Mouse (Mus musculus): ENCODE measurements around the gene Duox2. TPM values are rescaled to one million over a fixed set of nuclear protein-coding genes. Genes with fewer than 3 reads are reported as not detected.

The Duox2 gene
- polyA plus RNA-seq, 1 experiment from 2014 or later: 0.03 TPM

DNA sequence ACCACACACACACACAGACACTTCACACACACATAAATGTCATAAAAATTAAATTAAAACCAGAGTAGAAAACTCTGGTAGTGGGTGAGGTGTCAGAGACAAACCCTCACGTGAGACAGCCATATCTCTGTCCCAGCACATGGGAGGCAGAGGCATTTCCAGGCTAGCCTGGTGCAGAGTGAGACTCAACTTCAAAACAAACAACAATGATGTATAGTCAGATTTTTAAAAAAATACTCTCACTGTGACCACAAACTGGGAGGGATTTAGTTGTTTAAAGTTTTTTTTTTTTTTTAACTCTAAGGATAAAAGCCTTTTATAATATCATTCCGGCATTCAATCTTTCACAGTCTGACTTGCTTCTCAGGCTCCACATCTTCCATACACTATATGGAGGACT is 27.1 kb upstream of the Duox2 start:
- 77% methylated on average over 2 of the region's 2 CpGs for WGBS
- Histone ChIP-seq H3K27me3 (ENCODE audit: control insufficient read depth, insufficient read depth, low read depth, low read length) (no peaks in the 10 kb centered on the region), H3K36me3 (ENCODE audit: control insufficient read depth, insufficient read depth, low read length) (no peaks in the 10 kb centered on the region), H3K4me1 (ENCODE audit: control insufficient read depth, insufficient read depth, low read length) (no peaks in the 10 kb centered on the region), H3K4me2 (ENCODE audit: low read length) (no peak overlapping the region), H3K4me3 (ENCODE audit: low read depth, low read length) (no peak overlapping the region), H3K27ac (ENCODE audit: low read length) (no peak overlapping the region), H3K9ac (ENCODE audit: low read depth, low read length) (no peak overlapping the region), H3K9me3 (replicated peaks; ENCODE audit: control insufficient read depth, low read length, poor library complexity, severe bottlenecking) (no peaks in the 10 kb centered on the region)
- ATAC-seq: no peak

DNA sequence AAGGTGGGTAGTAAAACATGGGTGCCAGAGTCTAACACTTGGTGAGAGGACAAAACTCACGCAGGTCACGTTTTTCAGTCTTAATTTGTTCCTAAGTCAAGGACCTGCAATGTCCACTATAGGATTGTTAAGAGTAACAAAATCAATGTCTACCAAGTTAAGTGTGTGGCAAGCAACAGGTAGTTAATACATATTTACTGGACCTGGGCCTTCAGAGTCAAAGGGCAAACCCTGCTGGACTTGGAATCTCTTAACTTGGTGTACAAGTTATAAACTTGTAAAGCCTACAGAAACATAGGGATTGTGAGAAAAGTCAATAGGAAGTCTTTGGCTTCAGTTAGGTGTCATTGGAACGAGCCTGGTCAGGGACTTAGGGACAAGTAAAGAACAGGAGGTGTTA is 26.3 kb upstream of the Duox2 start:
- no peak overlapping the region for H3K27ac ChIP-seq (ENCODE audit: low read length)
- H3K4me2 ChIP-seq (ENCODE audit: low read length): no peak overlapping the region
- no peaks in the 10 kb centered on the region for H3K36me3 ChIP-seq (ENCODE audit: control insufficient read depth, insufficient read depth, low read length)
- H3K4me1 ChIP-seq (ENCODE audit: control insufficient read depth, insufficient read depth, low read length): no peaks in the 10 kb centered on the region
- WGBS: 80% methylated on average over 3 of the region's 3 CpGs
- H3K9me3 ChIP-seq (replicated peaks; ENCODE audit: control insufficient read depth, low read length, poor library complexity, severe bottlenecking): no peaks in the 10 kb centered on the region
- H3K27me3 ChIP-seq (ENCODE audit: control insufficient read depth, insufficient read depth, low read depth, low read length): no peaks in the 10 kb centered on the region
- no peak overlapping the region for H3K9ac ChIP-seq (ENCODE audit: low read depth, low read length)
- no peak for ATAC-seq
- H3K4me3 ChIP-seq (ENCODE audit: low read depth, low read length): no peak overlapping the region

GRCm38 (mm10) chr2:122323960-122324359 is 25.7 kb upstream of the Duox2 start:
- 59% methylated on average over 3 of the region's 3 CpGs for WGBS
- Histone ChIP-seq H3K4me3 (ENCODE audit: low read depth, low read length) (no peak overlapping the region), H3K27ac (ENCODE audit: low read length) (no peak overlapping the region), H3K4me2 (ENCODE audit: low read length) (no peak overlapping the region), H3K9me3 (replicated peaks; ENCODE audit: control insufficient read depth, low read length, poor library complexity, severe bottlenecking) (no peaks in the 10 kb centered on the region), H3K27me3 (ENCODE audit: control insufficient read depth, insufficient read depth, low read depth, low read length) (no peaks in the 10 kb centered on the region), H3K4me1 (ENCODE audit: control insufficient read depth, insufficient read depth, low read length) (no peaks in the 10 kb centered on the region), H3K9ac (ENCODE audit: low read depth, low read length) (no peak overlapping the region), H3K36me3 (ENCODE audit: control insufficient read depth, insufficient read depth, low read length) (no peaks in the 10 kb centered on the region)
- ATAC-seq: no peak

DNA sequence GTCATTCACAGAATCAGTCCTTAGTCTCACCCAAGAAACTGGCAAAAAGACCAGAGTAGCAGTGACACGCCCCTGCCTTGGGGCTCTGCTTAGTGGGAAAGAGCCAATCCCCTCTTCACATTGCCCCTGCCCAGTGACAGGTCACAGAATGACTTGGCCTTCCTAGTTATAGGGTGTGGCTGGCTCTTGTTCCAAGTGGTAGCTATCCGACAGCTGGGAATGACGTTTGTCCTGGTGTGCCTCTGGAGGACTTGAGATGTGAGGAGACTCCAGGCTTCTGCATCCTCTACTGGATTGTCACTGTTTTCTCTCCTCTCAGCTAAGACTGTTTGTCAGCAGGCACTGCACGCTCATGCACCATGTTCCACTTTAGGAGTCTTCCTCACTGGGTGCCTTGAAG is 19.1 kb upstream of the Duox2 start:
- Histone ChIP-seq H3K4me2 (ENCODE audit: low read length) (no peak overlapping the region), H3K36me3 (ENCODE audit: control insufficient read depth, insufficient read depth, low read length) (no peaks in the 10 kb centered on the region), H3K27ac (ENCODE audit: low read length) (no peak overlapping the region), H3K4me3 (ENCODE audit: low read depth, low read length) (no peak overlapping the region), H3K9me3 (replicated peaks; ENCODE audit: control insufficient read depth, low read length, poor library complexity, severe bottlenecking) (no peaks in the 10 kb centered on the region), H3K9ac (ENCODE audit: low read depth, low read length) (no peak overlapping the region), H3K4me1 (ENCODE audit: control insufficient read depth, insufficient read depth, low read length) (no peaks in the 10 kb centered on the region), H3K27me3 (ENCODE audit: control insufficient read depth, insufficient read depth, low read depth, low read length) (peaks cover 6% of the 10 kb centered on the region)
- WGBS: 68% methylated on average over 4 of the region's 4 CpGs
- no peak for ATAC-seq

GRCm38 (mm10) chr2:122315372-122315771 is 17.1 kb upstream of the Duox2 start, which contains the start of gene Duox1:
Gene Duox1 (plus strand): TSS chr2:122315672.
- WGBS: 92% methylated on average over 7 of the region's 7 CpGs

DNA sequence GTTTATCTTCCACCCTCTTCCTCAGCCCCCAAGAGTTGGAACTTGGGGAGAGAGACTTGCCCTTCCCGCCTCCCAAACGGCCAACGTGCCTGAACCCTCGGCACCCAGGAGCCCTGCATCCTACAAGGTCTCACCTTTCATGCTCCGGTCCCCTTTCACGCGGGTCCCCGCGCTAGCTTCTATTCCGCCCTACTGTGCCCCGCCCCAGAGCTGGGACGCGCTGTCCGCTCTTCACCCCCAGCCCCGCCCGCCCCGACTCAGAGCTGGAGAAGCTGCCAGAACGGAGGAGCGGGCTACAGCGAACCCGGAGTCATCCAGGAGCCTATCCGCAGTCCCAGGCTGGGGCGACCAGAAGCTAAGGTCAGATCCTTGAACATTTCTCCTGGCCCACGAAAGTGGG is 15.3 kb upstream of the Duox2 start, which contains the start of gene Duoxa1:
TSS of gene Duoxa1 (minus strand) at position 195 of the 400 bp plus-strand sequence.
- H3K27me3 ChIP-seq (ENCODE audit: control insufficient read depth, insufficient read depth, low read depth, low read length): peaks cover 11% of the 10 kb centered on the region
- H3K4me2 ChIP-seq (ENCODE audit: low read length): peak within 1 kb of the TSS; percentile 34
- no peak within 1 kb of the TSS for H3K9ac ChIP-seq (ENCODE audit: low read depth, low read length)
- H3K4me1 ChIP-seq (ENCODE audit: control insufficient read depth, insufficient read depth, low read length): 0 out of 2 replicates have a peak, but pooled peaks cover 2% of the 10 kb centered on the region
- WGBS: 3% methylated on average over 24 of the region's 24 CpGs
- H3K27ac ChIP-seq (ENCODE audit: low read length): no peak within 1 kb of the TSS
- peak within 1 kb of the TSS; percentile 18 for H3K4me3 ChIP-seq (ENCODE audit: low read depth, low read length)
- no peak for ATAC-seq
- H3K9me3 ChIP-seq (replicated peaks; ENCODE audit: control insufficient read depth, low read length, poor library complexity, severe bottlenecking): no peaks in the 10 kb centered on the region
- no peaks in the 10 kb centered on the region for H3K36me3 ChIP-seq (ENCODE audit: control insufficient read depth, insufficient read depth, low read length)

More at GRCm38 (mm10) chr2:122315372-122315771, 17.1 kb upstream of the Duox2 start, which contains the start of gene Duox1:
- Histone ChIP-seq H3K4me2 (ENCODE audit: low read length) (no peak within 1 kb of the TSS), H3K27me3 (ENCODE audit: control insufficient read depth, insufficient read depth, low read depth, low read length) (peaks cover 11% of the 10 kb centered on the region), H3K4me3 (ENCODE audit: low read depth, low read length) (no peak within 1 kb of the TSS), H3K4me1 (ENCODE audit: control insufficient read depth, insufficient read depth, low read length) (0 out of 2 replicates have a peak, but pooled peaks cover 2% of the 10 kb centered on the region), H3K9me3 (replicated peaks; ENCODE audit: control insufficient read depth, low read length, poor library complexity, severe bottlenecking) (no peaks in the 10 kb centered on the region), H3K36me3 (ENCODE audit: control insufficient read depth, insufficient read depth, low read length) (no peaks in the 10 kb centered on the region), H3K9ac (ENCODE audit: low read depth, low read length) (no peak within 1 kb of the TSS), H3K27ac (ENCODE audit: low read length) (no peak within 1 kb of the TSS)
- ATAC-seq: no peak

DNA sequence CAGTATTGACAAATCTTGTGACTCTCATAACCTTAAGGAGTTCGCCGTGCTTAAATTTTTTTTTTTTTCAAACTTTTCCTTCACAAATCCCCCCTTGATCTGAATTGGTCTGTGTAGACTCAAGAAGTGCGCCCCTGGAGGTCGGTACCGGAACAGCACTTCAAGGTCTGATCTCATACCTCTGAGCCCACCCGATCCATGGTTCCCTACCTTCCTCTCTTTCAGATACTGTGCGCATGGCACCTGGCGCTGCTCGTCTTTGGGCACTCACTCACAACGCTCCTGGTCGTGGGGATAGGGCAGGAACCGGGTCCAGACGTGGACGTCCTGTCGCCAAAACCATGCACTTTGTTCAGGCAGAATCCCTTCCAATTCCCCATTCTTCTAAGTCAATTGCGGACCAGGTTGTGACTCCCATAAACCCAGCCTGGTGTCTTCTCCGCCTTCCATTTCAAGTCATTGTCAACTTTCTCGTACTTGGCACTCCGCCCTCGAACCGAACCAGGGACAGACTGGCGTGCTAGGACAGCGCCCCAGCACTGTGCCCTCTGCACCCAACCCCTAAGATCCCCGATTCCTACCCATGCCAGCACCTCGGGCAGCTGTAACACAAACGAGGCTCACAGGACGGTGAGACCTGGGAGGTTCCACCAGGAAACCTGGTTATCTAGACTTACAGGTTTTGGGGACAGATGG is 14.6 kb upstream of the Duox2 start:
- Histone ChIP-seq H3K9me3 (replicated peaks; ENCODE audit: control insufficient read depth, low read length, poor library complexity, severe bottlenecking) (no peaks in the 10 kb centered on the region), H3K4me1 (ENCODE audit: control insufficient read depth, insufficient read depth, low read length) (0 out of 2 replicates have a peak, but pooled peaks cover 2% of the 10 kb centered on the region), H3K27ac (ENCODE audit: low read length) (no peak overlapping the region), H3K36me3 (ENCODE audit: control insufficient read depth, insufficient read depth, low read length) (no peaks in the 10 kb centered on the region), H3K9ac (ENCODE audit: low read depth, low read length) (no peak overlapping the region), H3K4me2 (ENCODE audit: low read length) (peak overlapping the region; percentile 34), H3K4me3 (ENCODE audit: low read depth, low read length) (peak overlapping the region; percentile 18), H3K27me3 (ENCODE audit: control insufficient read depth, insufficient read depth, low read depth, low read length) (peaks cover 11% of the 10 kb centered on the region)
- WGBS: 5% methylated on average over 27 of the region's 27 CpGs
- peak; percentile 50; the same call in 1 of the 2 replicates for ATAC-seq

DNA sequence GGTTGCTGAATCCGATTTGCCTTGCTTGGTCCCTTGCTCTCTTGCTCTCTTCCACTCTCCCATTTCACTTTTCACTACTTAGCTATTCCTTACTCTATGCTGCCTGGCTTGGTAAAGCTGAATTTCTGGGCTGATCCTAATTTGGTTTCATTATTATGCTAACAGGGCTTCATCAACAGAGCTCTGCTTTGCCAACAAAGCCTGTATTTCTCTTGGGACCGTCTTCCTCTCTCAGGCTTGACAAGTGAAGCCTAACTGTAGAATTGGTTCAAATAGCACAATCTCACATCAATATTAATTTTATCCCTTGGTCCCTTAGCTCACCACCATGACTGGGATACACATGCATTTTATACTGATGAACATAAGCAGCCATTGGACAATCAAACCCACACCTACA is 13.3 kb upstream of the Duox2 start:
- Histone ChIP-seq H3K27me3 (ENCODE audit: control insufficient read depth, insufficient read depth, low read depth, low read length) (peaks cover 11% of the 10 kb centered on the region), H3K4me3 (ENCODE audit: low read depth, low read length) (no peak overlapping the region), H3K4me1 (ENCODE audit: control insufficient read depth, insufficient read depth, low read length) (0 out of 2 replicates have a peak, but pooled peaks cover 2% of the 10 kb centered on the region), H3K4me2 (ENCODE audit: low read length) (no peak overlapping the region), H3K27ac (ENCODE audit: low read length) (no peak overlapping the region), H3K9ac (ENCODE audit: low read depth, low read length) (no peak overlapping the region), H3K36me3 (ENCODE audit: control insufficient read depth, insufficient read depth, low read length) (no peaks in the 10 kb centered on the region), H3K9me3 (replicated peaks; ENCODE audit: control insufficient read depth, low read length, poor library complexity, severe bottlenecking) (no peaks in the 10 kb centered on the region)
- WGBS: 17% methylated on average over 2 of the region's 2 CpGs
- peak; percentile 46; the same call in 1 of the 2 replicates for ATAC-seq

- no peak overlapping the region for H3K4me3 ChIP-seq (ENCODE audit: low read depth, low read length)
- no peak overlapping the region for H3K9ac ChIP-seq (ENCODE audit: low read depth, low read length)
- ATAC-seq: no peak
- H3K4me2 ChIP-seq (ENCODE audit: low read length): no peak overlapping the region
- 0 out of 2 replicates have a peak, but pooled peaks cover 2% of the 10 kb centered on the region for H3K4me1 ChIP-seq (ENCODE audit: control insufficient read depth, insufficient read depth, low read length)
- H3K27ac ChIP-seq (ENCODE audit: low read length): no peak overlapping the region
- H3K27me3 ChIP-seq (ENCODE audit: control insufficient read depth, insufficient read depth, low read depth, low read length): peaks cover 11% of the 10 kb centered on the region
- H3K36me3 ChIP-seq (ENCODE audit: control insufficient read depth, insufficient read depth, low read length): no peaks in the 10 kb centered on the region
- WGBS: 28% methylated on average over 3 of the region's 3 CpGs
- H3K9me3 ChIP-seq (replicated peaks; ENCODE audit: control insufficient read depth, low read length, poor library complexity, severe bottlenecking): no peaks in the 10 kb centered on the region
These were observed 11.4 kb upstream of the Duox2 start for GRCm38 (mm10) chr2:122309647-122310046.
